ENCODE assay signal across 8 mouse cellular contexts in the genomic region with DNA sequence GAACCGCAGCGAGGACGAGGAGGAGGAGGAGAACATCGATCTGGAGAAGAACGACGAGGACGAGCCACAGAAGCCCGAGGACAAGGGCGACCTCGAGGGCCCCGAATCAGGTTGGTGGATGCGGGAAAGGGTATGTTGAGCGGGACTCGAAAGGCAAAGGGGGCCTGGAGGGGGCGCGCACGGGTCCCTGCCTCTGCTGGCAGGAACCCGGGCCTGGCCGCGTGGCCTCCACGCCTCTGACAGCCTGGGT. TPM values are rescaled to one million over a fixed set of nuclear protein-coding genes. Genes with fewer than 3 reads are reported as not detected.
A peak's percentile ranks its signal among the peaks of the same experiment; 100 is the strongest.
DNase-seq lines count a peak whose midpoint lies in the region; ATAC-seq and TF ChIP-seq lines count a peak whose summit lies in the region.
"Had no signal": no experiment of that assay in that cellular context is flagged by ENCODE, and none has a peak within 500 bp of the region (broad histone marks: within the 10 kb centered on the region; RNA-seq: fewer than 3 reads in every experiment).

No protein-coding gene starts in this region.

- peak overlapping the region; percentile 49 for H3K4me2 ChIP-seq in forebrain, embryonic 11.5 days (ENCODE audit: low read depth, low read length, severe bottlenecking)
- peak overlapping the region; percentile 21; the same call in 1 of the 2 replicates for H3K4me2 ChIP-seq in intestine, postnatal 0 days (replicated peaks; ENCODE audit: low read depth)
- peak overlapping the region; percentile 78 for H3K4me2 ChIP-seq in midbrain, embryonic 12.5 days (replicated peaks)

- H3K27me3 ChIP-seq in thymus, adult 2 months (ENCODE audit: control insufficient read depth, insufficient read depth, low read length) = peaks cover 43% of the 10 kb centered on the region
- H3K27me3 ChIP-seq in forebrain, embryonic 11.5 days (ENCODE audit: control insufficient read depth, insufficient read depth, low read length) = peaks cover 73% of the 10 kb centered on the region
- peaks cover 91% of the 10 kb centered on the region for H3K27me3 ChIP-seq in intestine, postnatal 0 days (replicated peaks; ENCODE audit: control insufficient read depth, insufficient read depth, low read length)
- peaks cover 14% of the 10 kb centered on the region for H3K27me3 ChIP-seq in midbrain, embryonic 12.5 days

- no peak for TF ChIP-seq CTCF in thymus, adult 2 months (IDR thresholded peaks at IDR 0.05; ENCODE audit: borderline replicate concordance, control insufficient read depth, extremely low read depth, insufficient read depth, low read length, poor library complexity)
- 0 out of 2 replicates have a peak, but pooled peaks have one; percentile 12 for TF ChIP-seq CTCF in intestine, postnatal 0 days (IDR thresholded peaks at IDR 0.05; ENCODE audit: low read depth)
- TF ChIP-seq CTCF in left cerebral cortex, adult 2 months (IDR thresholded peaks at IDR 0.05) = no peak

- under 1% methylated on average over 21 of the region's 21 CpGs for WGBS in thymus, adult 2 months
- WGBS in forebrain, embryonic 11.5 days = under 1% methylated on average over 21 of the region's 21 CpGs
- under 1% methylated on average over 21 of the region's 21 CpGs for WGBS in intestine, postnatal 0 days
- WGBS in midbrain, embryonic 12.5 days = 2% methylated on average over 14 of the region's 21 CpGs

- intact Hi-C loops in left cerebral cortex, adult 2 months (cut with DNase I) = loop anchor here (5.0 to 10.0 kb wide), 4 partner anchors 363 to 1165 kb away; a partner anchor contains a TSS

- peak overlapping the region; percentile 37 for H3K9ac ChIP-seq in forebrain, embryonic 11.5 days (ENCODE audit: low read length)
- no peak overlapping the region for H3K9ac ChIP-seq in intestine, postnatal 0 days (ENCODE audit: low read depth, low read length)
- H3K9ac ChIP-seq in midbrain, embryonic 12.5 days (replicated peaks) = peak overlapping the region; percentile 100

- no peaks in the 10 kb centered on the region for H3K36me3 ChIP-seq in thymus, adult 2 months (ENCODE audit: control insufficient read depth, insufficient read depth, low read length)
- H3K36me3 ChIP-seq in forebrain, embryonic 11.5 days (ENCODE audit: control insufficient read depth, insufficient read depth, low read length) = no peaks in the 10 kb centered on the region
- no peaks in the 10 kb centered on the region for H3K36me3 ChIP-seq in intestine, postnatal 0 days (ENCODE audit: control insufficient read depth, insufficient read depth)
- H3K36me3 ChIP-seq in midbrain, embryonic 12.5 days = peaks cover 12% of the 10 kb centered on the region

- DNase-seq in thymus, adult 2 months = peak; percentile 18
- DNase-seq in thymus, postnatal 0 days (ENCODE audit: low spot score) = no peak
- peak; percentile 81 for DNase-seq in forebrain, embryonic 11.5 days (ENCODE audit: low spot score)
- no peak for DNase-seq in left cerebral cortex, adult 2 months (ENCODE audit: extremely low spot score in 1 of 2, low spot score in 2 of 2)
- no peak for DNase-seq in right cerebral cortex, postnatal 36 days (ENCODE audit: low spot score in 2 of 2)

- no peak overlapping the region for H3K4me3 ChIP-seq in thymus, adult 2 months (ENCODE audit: control insufficient read depth, insufficient read depth, low read length)
- H3K4me3 ChIP-seq in forebrain, embryonic 11.5 days (ENCODE audit: low read depth, low read length) = peak overlapping the region; percentile 47
- H3K4me3 ChIP-seq in intestine, postnatal 0 days (ENCODE audit: low read depth, low read length) = peak overlapping the region; percentile 18; the same call in 1 of the 2 replicates
- peak overlapping the region; percentile 91 for H3K4me3 ChIP-seq in midbrain, embryonic 12.5 days
- no peak overlapping the region for H3K4me3 ChIP-seq in left cerebral cortex, adult 2 months

- ATAC-seq in forebrain, embryonic 11.5 days (replicated peaks; ENCODE audit: low FRiP score) = no peak
- no peak for ATAC-seq in intestine, postnatal 0 days
- no peak for ATAC-seq in midbrain, embryonic 12.5 days (ENCODE audit: low FRiP score, low read depth)

- no peaks in the 10 kb centered on the region for H3K9me3 ChIP-seq in forebrain, embryonic 11.5 days (ENCODE audit: control insufficient read depth, low read length)
- no peaks in the 10 kb centered on the region for H3K9me3 ChIP-seq in intestine, postnatal 0 days (ENCODE audit: control insufficient read depth)
- no peaks in the 10 kb centered on the region for H3K9me3 ChIP-seq in midbrain, embryonic 12.5 days

- peaks cover 12% of the 10 kb centered on the region; the same call in 1 of the 2 replicates for H3K4me1 ChIP-seq in thymus, adult 2 months (replicated peaks; ENCODE audit: control insufficient read depth, insufficient read depth, low read length)
- H3K4me1 ChIP-seq in forebrain, embryonic 11.5 days (replicated peaks; ENCODE audit: control insufficient read depth, insufficient read depth, low read length) = peaks cover 30% of the 10 kb centered on the region
- H3K4me1 ChIP-seq in intestine, postnatal 0 days (replicated peaks; ENCODE audit: control insufficient read depth, insufficient read depth, low read length) = peaks cover 10% of the 10 kb centered on the region; the same call in 1 of the 2 replicates
- H3K4me1 ChIP-seq in midbrain, embryonic 12.5 days = peaks cover 43% of the 10 kb centered on the region

- no peak for TF ChIP-seq POLR2A in thymus, adult 2 months (IDR thresholded peaks at IDR 0.05; ENCODE audit: control insufficient read depth, extremely low read depth, insufficient read depth, low read length, poor library complexity)

- no peak overlapping the region for H3K27ac ChIP-seq in thymus, adult 2 months (ENCODE audit: control insufficient read depth, insufficient read depth, low read length)
- H3K27ac ChIP-seq in forebrain, embryonic 11.5 days (ENCODE audit: low read depth, low read length) = no peak overlapping the region
- no peak overlapping the region for H3K27ac ChIP-seq in intestine, postnatal 0 days (ENCODE audit: low read depth, low read length)
- H3K27ac ChIP-seq in midbrain, embryonic 12.5 days (replicated peaks) = peak overlapping the region; percentile 99
- no peak overlapping the region for H3K27ac ChIP-seq in left cerebral cortex, adult 2 months
- H3K27ac ChIP-seq: macrophage had no signal

RNA-seq across cellular contexts. Expression of a gene that starts 2.3 kb away (rescaled TPM):
- polyA plus RNA-seq in thymus, adult 2 months (2012; rRNA removed) = 0.18 and 0.53 TPM in 2 replicates
- polyA plus RNA-seq in thymus, postnatal 0 days (2015; fragmentation: Nextera tagmentation; extraction: Ambion mirVana) = 0.12 TPM in 1 of 2 replicates, not detected in the other
- 9.0 and 9.5 TPM in 2 replicates for polyA plus RNA-seq in forebrain, embryonic 11.5 days (2014; fragmentation: Nextera tagmentation; extraction: Ambion mirVana)
- 0.14 and 0.50 TPM in 2 replicates for polyA plus RNA-seq in intestine, postnatal 0 days (2015; fragmentation: Nextera tagmentation; extraction: Ambion mirVana)
- polyA plus RNA-seq in midbrain, embryonic 12.5 days (2016; fragmentation: Nextera tagmentation; extraction: Ambion mirVana) = 56.5 and 58.1 TPM in 2 replicates
- under 1 TPM in 1 of 2 experiments, not detected in 1; 0.14 TPM for total RNA-seq in left cerebral cortex, adult 2 months (2021)
- polyA plus RNA-seq: macrophage had no signal

Comparison
In these comparisons a context has a peak if more than half of its experiments do, and no peak if none do; other contexts are left out.
1. DNase-seq: peak in thymus, adult 2 months (single experiment) and forebrain, embryonic 11.5 days (single experiment); none in thymus, postnatal 0 days (single experiment), left cerebral cortex, adult 2 months (0 of 2) and right cerebral cortex, postnatal 36 days (0 of 2).
2. H3K4me3 ChIP-seq: peak in forebrain, embryonic 11.5 days (single experiment), intestine, postnatal 0 days (single experiment) and midbrain, embryonic 12.5 days (single experiment); none in thymus, adult 2 months (single experiment) and left cerebral cortex, adult 2 months (single experiment).
3. H3K4me2 ChIP-seq: peak in every context shown above with its lines; median percentile 78 in midbrain, embryonic 12.5 days; 49 in forebrain, embryonic 11.5 days; 21 in intestine, postnatal 0 days.